Mouse (Mus musculus) olfactory bulb, adult 2 months (tissue): ENCODE data around the gene Asz1.

Experiments
- CTCF ChIP-seq: fragments of 200-500 bp; IDR thresholded peaks from 2 replicates; pipeline ENCODE4 v1.5.1; 2012; ENCODE audit warnings: low read depth, mild to moderate bottlenecking, low read length, moderate library complexity; ENCODE audit not compliant: insufficient read depth
- POLR2A ChIP-seq: fragments of 200-500 bp; IDR thresholded peaks from 2 replicates; pipeline ENCODE4 v1.6.1; 2012; ENCODE audit warnings: mild to moderate bottlenecking, low read depth, low read length, moderate library complexity; ENCODE audit not compliant: insufficient read depth

- TF ChIP-seq POLR2A (no peak), CTCF (no peak)
These were observed 77.9 kb downstream of the Asz1 start for GRCm38 (mm10) chr6:18030868-18031508.
